Mouse (Mus musculus): ENCODE data around the gene Ttll12.

GRCm38 (mm10) chr15:83593189-83593585 is 1.8 kb downstream of the Ttll12 start:
- TF ChIP-seq MYC (IDR thresholded peaks at IDR 0.05; ENCODE audit: low read depth, low read length): no peak
- no peak for TF ChIP-seq EP300 (IDR thresholded peaks at IDR 0.05; ENCODE audit: low read depth in 1 of 2, low read length in 2 of 2)
- TF ChIP-seq POLR2A (IDR thresholded peaks at IDR 0.05; ENCODE audit: control insufficient read depth in 1 of 2, insufficient read depth in 1 of 2, low read depth in 1 of 2, low read length in 2 of 2, poor library complexity in 1 of 2): no peak
- no peak for TF ChIP-seq RCOR1 (IDR thresholded peaks at IDR 0.05; ENCODE audit: low read depth, low read length)
